Mouse (Mus musculus): ENCODE data around the gene Srrd. TPM values are rescaled to one million over a fixed set of nuclear protein-coding genes. Genes with fewer than 3 reads are reported as not detected.

Gene Srrd
- polyA plus RNA-seq (2015; fragmentation: Nextera tagmentation; extraction: Ambion mirVana): 64.0 and 66.8 TPM in 2 replicates

DNA sequence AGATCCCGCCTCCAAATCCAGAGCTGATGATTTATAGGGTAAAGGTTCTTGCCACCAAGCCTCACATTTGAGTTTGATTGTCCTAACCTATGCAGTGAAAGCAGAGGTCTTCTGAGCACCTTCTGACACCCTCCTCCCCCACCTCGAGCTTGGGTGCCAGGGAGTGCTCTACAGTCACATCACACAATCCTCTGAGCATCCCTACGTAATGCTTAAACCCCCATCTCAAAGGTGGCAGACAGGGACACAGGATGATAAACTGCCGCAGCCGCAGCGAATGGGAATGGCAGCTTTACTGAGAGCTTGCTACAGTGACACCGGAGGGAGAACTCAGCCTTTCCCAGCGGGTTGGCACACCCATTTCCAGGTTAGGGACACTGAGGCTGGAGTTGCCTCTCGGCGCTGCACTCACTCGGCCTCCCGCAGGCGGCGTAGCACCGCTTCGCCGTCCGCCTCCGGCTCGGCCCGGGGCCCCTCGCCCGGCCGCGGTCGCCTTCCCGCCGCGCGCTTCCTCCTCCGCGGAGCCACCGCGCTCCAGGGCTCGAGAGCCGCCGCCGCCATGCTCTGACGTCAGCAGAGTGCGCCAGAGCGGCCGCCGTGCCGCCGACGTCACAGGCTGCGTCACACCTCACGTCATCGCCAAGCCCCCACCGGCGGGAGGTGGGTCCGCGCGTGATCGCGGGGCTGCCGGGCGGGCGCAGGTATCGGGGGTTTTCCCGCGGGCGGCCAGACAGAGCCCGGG, at the start of gene Srrd, which contains the start of gene Hps4:
Gene Srrd, minus strand, starts transcription at position 578 of the 742 bp plus-strand sequence.
Gene Hps4, plus strand, starts transcription at position 621 of the 742 bp plus-strand sequence.
- H3K9ac ChIP-seq: peak within 1 kb of the TSS; percentile 87
- no peaks in the 10 kb centered on the region for H3K9me3 ChIP-seq
- peaks cover 11% of the 10 kb centered on the region for H3K36me3 ChIP-seq (replicated peaks)
- peak within 1 kb of the TSS; percentile 84 for H3K4me3 ChIP-seq
- no peaks in the 10 kb centered on the region for H3K27me3 ChIP-seq (replicated peaks)
- 2% methylated on average over 53 of the region's 64 CpGs for WGBS
- peak within 1 kb of the TSS; percentile 90 for H3K4me2 ChIP-seq
- H3K27ac ChIP-seq: peak within 1 kb of the TSS; percentile 74
- H3K4me1 ChIP-seq: peaks cover 47% of the 10 kb centered on the region
- peak; percentile 76 for ATAC-seq (replicated peaks)

DNA sequence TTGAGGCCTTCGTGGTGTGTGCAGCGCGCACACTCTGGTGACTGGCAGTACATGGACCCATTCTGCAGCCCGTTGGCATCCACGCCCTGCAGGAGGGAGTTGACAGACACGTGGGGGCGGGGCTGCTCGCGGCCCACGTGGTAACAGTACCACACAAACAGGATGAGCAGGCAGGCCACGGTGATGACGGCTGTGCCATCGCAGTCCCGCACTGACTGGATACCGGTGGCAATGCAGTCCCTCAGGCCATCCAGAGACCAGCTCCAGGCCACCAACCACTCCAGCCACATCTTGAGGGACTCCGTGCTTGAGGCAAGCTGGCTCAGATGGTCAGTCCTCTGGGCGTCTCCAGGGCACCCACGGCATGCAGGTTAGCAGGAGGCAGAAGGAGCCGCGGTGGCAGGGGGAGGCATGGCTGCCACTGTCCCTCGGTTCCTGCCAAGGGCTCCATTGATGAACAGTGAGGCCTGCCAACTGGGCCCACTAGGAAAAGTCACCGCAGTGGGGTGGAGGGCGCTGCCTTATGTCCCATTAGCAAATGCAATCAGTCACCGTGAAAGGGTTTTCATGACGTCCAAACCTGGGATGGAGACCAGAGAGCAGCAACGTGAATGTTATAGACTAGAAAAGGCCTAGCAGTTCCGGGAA, 49.0 kb upstream of the Srrd start:
- ATAC-seq (replicated peaks): no peak
- no peak overlapping the region for H3K9ac ChIP-seq
- no peak overlapping the region for H3K27ac ChIP-seq
- peaks cover 8% of the 10 kb centered on the region; the same call in 1 of the 2 replicates for H3K36me3 ChIP-seq (replicated peaks)
- H3K27me3 ChIP-seq (replicated peaks): 0 out of 2 replicates have a peak, but pooled peaks cover under 1% of the 10 kb centered on the region
- H3K4me1 ChIP-seq: peaks cover 61% of the 10 kb centered on the region
- WGBS: 69% methylated on average over 27 of the region's 27 CpGs
- peak overlapping the region; percentile 4; the same call in 1 of the 2 replicates for H3K4me2 ChIP-seq
- no peak overlapping the region for H3K4me3 ChIP-seq
- no peaks in the 10 kb centered on the region for H3K9me3 ChIP-seq

DNA sequence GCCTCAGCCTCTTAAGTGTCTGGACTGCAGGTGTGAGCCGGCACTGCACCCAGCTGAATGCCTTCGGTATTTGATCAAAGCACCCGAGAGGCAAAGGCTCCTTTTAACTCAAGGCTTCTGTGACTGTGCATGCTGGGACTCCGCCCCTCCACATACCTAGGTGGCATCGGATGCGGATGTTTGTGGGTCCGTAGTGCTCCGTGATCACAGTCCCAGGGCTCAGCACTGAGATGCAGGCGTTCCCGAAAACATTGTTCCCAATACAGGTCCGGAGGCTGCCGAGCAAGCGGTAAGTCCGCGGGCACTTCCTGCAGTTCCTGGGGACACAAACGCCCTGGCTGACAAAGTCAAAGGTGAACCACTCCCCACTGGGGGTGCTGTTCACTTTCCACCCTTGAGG, 48.2 kb upstream of the Srrd start:
- Histone ChIP-seq H3K4me2 (peak overlapping the region; percentile 21; the same call in 1 of the 2 replicates), H3K9ac (no peak overlapping the region), H3K27me3 (replicated peaks) (no peaks in the 10 kb centered on the region), H3K4me1 (peaks cover 61% of the 10 kb centered on the region), H3K36me3 (replicated peaks) (peaks cover 13% of the 10 kb centered on the region; the same call in 1 of the 2 replicates), H3K9me3 (no peaks in the 10 kb centered on the region), H3K4me3 (no peak overlapping the region), H3K27ac (no peak overlapping the region)
- WGBS: 65% methylated on average over 16 of the region's 16 CpGs
- no peak for ATAC-seq (replicated peaks)

DNA sequence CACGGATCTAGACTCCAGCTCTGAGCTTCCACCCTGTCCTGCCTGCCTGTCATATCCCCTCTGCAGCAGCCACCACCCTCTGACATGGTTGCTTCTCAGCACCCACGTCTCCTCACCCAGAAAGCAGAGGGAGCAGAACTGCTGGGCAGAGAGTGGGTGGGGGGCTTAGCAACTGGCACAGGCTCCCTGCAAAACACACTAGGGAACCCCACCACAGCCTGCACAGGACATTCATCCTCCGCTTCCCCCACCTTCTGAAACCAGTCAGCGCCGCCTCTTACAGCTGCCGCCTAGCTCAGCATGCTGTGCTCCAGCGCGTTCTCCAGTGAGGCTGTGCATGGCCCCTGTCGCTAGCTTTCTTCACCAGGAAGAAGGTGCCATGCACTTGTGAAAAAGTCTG, 46.5 kb upstream of the Srrd start:
- Histone ChIP-seq H3K9me3 (no peaks in the 10 kb centered on the region), H3K27ac (no peak overlapping the region), H3K36me3 (replicated peaks) (peaks cover 30% of the 10 kb centered on the region), H3K4me3 (no peak overlapping the region), H3K4me2 (peak overlapping the region; percentile 28), H3K4me1 (peaks cover 56% of the 10 kb centered on the region), H3K9ac (no peak overlapping the region), H3K27me3 (replicated peaks) (no peaks in the 10 kb centered on the region)
- WGBS: 78% methylated on average over 9 of the region's 9 CpGs
- no peak for ATAC-seq (replicated peaks)

DNA sequence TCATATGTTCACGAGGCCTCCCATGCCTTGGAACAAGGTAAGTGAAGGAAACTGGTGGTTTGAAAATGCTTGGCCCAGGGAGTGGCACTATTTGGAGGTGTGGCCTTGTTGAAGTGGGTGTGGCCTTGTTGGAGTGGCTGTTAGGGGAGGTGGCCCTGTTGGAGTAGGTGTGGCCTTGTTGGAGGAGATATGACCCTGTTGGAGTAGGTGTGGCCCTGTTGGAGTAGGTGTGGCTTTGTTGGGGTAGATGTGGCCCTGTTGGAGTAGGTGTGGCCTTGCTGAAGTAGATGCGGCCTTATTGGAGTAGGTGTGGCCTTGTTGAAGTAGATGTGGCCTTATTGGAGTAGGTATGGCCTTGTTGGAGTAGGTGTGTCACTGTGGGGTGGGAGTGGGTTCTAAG, 43.1 kb upstream of the Srrd start:
- Histone ChIP-seq H3K4me1 (peaks cover 44% of the 10 kb centered on the region), H3K9me3 (no peaks in the 10 kb centered on the region), H3K36me3 (replicated peaks) (peaks cover 28% of the 10 kb centered on the region), H3K27ac (no peak overlapping the region), H3K9ac (no peak overlapping the region), H3K27me3 (replicated peaks) (no peaks in the 10 kb centered on the region), H3K4me2 (no peak overlapping the region), H3K4me3 (no peak overlapping the region)
- ATAC-seq (replicated peaks): no peak
- WGBS: 80% methylated on average over 2 of the region's 2 CpGs

DNA sequence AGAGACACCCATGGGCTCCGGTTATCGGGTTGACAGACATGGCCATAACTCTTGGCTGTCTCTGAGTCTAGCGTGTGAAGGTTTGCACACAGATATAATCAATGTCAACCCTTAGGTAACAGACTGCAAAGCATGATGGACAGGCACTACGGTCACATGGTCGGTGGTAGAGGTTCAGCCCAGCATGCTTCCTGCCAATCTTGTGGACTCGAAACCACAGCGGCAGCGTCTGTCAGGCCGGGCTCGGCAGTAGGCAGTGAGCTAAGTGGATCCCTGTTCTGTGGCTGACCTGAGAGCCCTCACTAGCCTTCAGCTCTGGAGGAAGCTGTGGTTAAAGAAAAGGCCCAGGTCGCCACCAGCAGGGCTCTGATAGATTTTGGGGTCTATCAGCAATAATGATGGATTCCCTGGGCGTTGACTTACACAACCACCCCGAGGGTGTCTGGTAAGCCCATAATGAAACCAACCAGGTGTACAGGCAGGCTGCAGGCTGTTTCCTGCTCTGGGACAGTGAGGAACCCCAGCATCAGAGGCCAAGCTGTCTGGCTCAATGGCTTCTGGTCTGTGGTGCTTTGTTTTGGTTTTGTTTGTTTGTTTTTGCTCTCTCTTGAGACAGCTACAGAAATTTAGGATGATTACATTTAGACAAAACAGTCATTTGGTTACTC, 42.1 kb upstream of the Srrd start:
- H3K27me3 ChIP-seq (replicated peaks): no peaks in the 10 kb centered on the region
- WGBS: 92% methylated on average over 13 of the region's 13 CpGs
- no peak overlapping the region for H3K27ac ChIP-seq
- H3K4me3 ChIP-seq: no peak overlapping the region
- H3K4me1 ChIP-seq: peaks cover 35% of the 10 kb centered on the region
- no peak for ATAC-seq (replicated peaks)
- peaks cover 28% of the 10 kb centered on the region for H3K36me3 ChIP-seq (replicated peaks)
- H3K9me3 ChIP-seq: no peaks in the 10 kb centered on the region
- H3K9ac ChIP-seq: no peak overlapping the region
- no peak overlapping the region for H3K4me2 ChIP-seq

DNA sequence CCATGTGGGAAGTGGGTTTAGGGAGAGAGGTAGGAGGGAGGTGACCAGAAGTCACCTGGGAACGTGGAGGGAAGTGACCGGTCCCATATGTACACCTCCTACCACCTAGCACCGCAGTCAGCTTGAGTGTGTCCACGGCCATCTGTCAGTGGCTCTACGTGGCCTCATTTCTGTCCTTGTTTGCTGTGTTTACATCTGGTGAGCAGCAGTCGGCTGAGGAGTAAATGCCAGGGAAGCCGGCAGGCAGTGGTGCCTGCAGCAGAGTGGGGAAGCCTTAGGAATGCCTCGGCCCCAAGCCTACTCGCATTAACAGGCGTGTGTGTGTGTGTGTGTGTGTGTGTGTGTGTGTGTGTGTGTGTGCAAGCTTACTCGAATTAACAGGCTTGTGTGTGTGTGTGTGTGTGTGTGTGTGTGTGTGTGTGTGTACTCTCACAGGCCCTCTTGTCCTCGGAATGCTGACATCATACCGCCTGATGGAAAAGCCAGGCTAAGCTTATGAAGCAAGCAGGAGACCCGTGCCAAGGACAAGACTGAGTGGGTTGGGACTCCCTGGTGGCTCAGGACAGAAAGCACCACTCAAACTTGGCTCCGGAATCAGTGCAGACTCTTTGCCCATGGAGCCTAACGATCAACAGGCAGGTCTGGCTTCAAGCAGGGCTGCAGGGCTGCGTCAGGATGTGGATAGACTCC, 39.9 kb upstream of the Srrd start:
- 0 out of 2 replicates have a peak, but pooled peaks have one; percentile 8 for ATAC-seq (replicated peaks)
- no peaks in the 10 kb centered on the region for H3K27me3 ChIP-seq (replicated peaks)
- H3K9ac ChIP-seq: no peak overlapping the region
- peak overlapping the region; percentile 70 for H3K27ac ChIP-seq
- peaks cover 34% of the 10 kb centered on the region for H3K36me3 ChIP-seq (replicated peaks)
- no peaks in the 10 kb centered on the region for H3K9me3 ChIP-seq
- H3K4me2 ChIP-seq: no peak overlapping the region
- 58% methylated on average over 17 of the region's 17 CpGs for WGBS
- no peak overlapping the region for H3K4me3 ChIP-seq
- H3K4me1 ChIP-seq: peaks cover 19% of the 10 kb centered on the region

DNA sequence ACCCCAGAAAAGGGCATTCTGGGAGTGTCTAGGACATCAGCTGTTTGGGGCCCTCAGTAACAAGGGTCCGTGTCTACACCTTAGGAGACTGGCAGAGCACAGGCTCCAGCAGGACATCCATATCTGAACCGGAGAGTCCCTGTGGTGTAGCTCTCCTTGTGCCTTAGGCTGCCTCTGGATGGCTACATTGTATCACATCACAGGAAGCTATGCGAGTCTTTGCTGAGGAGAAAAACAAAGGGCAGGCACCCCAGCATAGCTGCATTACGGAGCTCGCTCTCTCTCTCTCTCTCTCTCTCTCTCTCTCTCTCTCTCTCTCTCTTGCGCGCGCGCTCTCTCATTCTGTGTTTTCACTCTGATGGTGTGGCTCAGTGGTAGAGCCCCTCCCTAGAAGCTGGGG, 39.2 kb upstream of the Srrd start:
- H3K9me3 ChIP-seq: no peaks in the 10 kb centered on the region
- H3K9ac ChIP-seq: no peak overlapping the region
- peak overlapping the region; percentile 70 for H3K27ac ChIP-seq
- peaks cover 34% of the 10 kb centered on the region for H3K36me3 ChIP-seq (replicated peaks)
- no peak overlapping the region for H3K4me2 ChIP-seq
- WGBS: 49% methylated on average over 9 of the region's 9 CpGs
- H3K4me3 ChIP-seq: no peak overlapping the region
- H3K4me1 ChIP-seq: peaks cover 19% of the 10 kb centered on the region
- 0 out of 2 replicates have a peak, but pooled peaks have one; percentile 41 for ATAC-seq (replicated peaks)
- H3K27me3 ChIP-seq (replicated peaks): no peaks in the 10 kb centered on the region

DNA sequence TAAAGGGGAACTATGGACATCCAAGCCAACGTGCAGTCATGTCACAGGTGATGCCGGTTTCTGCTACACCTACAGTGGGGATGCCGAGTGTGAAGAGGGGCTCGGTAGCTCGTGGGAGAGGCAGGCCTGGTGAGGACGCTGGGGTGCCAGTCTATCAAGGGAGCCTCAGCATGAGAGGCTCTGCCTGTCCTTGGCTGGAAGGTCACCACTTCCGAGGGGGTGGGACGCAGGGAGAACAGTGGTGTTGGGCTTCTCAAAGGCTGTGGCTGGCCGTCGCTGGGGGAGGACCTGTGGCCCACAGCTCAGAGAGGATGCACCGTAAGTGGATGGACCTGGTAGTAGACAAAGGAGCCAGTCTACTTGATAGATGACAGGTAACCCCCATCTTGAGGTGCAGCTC, 38.3 kb upstream of the Srrd start:
- H3K27me3 ChIP-seq (replicated peaks): no peaks in the 10 kb centered on the region
- H3K4me1 ChIP-seq: peaks cover 19% of the 10 kb centered on the region
- WGBS: 79% methylated on average over 11 of the region's 11 CpGs
- H3K27ac ChIP-seq: no peak overlapping the region
- no peak overlapping the region for H3K4me3 ChIP-seq
- H3K4me2 ChIP-seq: no peak overlapping the region
- no peak overlapping the region for H3K9ac ChIP-seq
- peaks cover 34% of the 10 kb centered on the region for H3K36me3 ChIP-seq (replicated peaks)
- ATAC-seq (replicated peaks): no peak
- H3K9me3 ChIP-seq: no peaks in the 10 kb centered on the region

DNA sequence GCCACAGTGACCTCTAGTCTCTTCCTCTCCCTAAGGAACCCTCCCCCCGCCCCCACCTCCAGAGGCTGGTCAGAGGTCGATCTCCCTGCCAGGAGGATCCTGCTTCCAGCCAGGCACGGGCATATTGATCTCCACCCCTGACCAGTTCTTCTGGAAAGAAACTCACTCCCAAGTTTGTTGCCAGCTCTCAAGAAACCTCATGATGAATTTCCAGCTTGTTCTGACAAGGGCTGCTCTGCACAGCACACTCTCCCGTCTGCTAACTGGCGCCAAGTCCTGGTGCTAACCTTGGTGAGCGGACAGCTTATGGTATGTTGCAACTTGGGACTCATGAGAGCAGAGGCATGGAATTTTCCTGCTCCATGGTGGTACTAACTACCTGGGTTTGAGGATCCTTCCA, 35.9 kb upstream of the Srrd start:
- WGBS: 84% methylated on average over 6 of the region's 6 CpGs
- ATAC-seq (replicated peaks): no peak
- no peak overlapping the region for H3K9ac ChIP-seq

DNA sequence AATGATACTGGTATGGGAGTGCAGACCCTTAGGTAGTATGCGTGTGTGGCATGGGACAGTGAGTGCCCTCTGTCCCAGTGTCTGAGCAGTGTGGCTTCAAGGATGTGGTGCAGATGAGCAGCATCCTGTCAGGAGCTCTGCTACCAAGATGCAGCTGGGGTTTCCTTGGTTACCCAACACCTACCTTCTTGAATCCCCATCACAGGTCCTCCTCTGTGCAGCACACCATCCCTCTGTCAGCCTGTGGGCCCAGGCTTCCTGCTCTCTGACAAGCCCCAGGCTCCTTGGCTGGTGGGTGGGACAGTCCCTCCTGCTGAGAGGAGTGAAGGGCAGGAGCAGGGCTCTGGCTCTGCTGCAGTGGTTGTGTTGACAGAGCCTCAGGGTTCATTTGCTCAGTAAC, 34.5 kb upstream of the Srrd start:
- Histone ChIP-seq H3K9ac (no peak overlapping the region), H3K4me1 (peaks cover 17% of the 10 kb centered on the region), H3K27ac (no peak overlapping the region), H3K27me3 (replicated peaks) (no peaks in the 10 kb centered on the region), H3K9me3 (no peaks in the 10 kb centered on the region), H3K36me3 (replicated peaks) (peaks cover 23% of the 10 kb centered on the region; the same call in 1 of the 2 replicates), H3K4me2 (no peak overlapping the region), H3K4me3 (no peak overlapping the region)
- ATAC-seq (replicated peaks): no peak
- 96% methylated on average over 1 of the region's 1 CpGs for WGBS

More for the DNA sequence above, 35.9 kb upstream of the Srrd start:
- Histone ChIP-seq H3K4me3 (no peak overlapping the region), H3K27me3 (replicated peaks) (no peaks in the 10 kb centered on the region), H3K36me3 (replicated peaks) (peaks cover 23% of the 10 kb centered on the region; the same call in 1 of the 2 replicates), H3K4me2 (no peak overlapping the region), H3K4me1 (peaks cover 19% of the 10 kb centered on the region), H3K27ac (no peak overlapping the region), H3K9me3 (no peaks in the 10 kb centered on the region)

DNA sequence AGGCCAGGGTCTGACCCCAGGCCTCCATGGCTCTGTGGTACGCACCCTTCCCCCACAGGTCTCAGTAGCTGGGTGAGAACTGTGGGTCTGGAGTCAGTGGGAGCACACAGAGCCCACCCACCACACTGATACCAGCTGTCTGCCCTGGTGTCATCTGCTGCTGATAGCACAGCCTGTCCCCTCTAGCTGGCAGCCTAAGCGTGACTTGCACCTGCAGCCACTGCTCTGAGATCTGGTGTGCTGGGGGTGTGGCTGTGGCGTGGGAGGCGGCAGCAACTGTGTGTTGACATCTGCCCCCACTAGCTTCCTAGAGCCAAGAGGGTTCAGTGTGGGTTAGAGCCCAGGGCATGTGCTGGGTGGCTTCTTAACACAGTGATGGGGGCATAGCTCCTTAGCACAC, 33.3 kb upstream of the Srrd start:
- no peaks in the 10 kb centered on the region for H3K9me3 ChIP-seq
- 89% methylated on average over 4 of the region's 4 CpGs for WGBS
- no peak overlapping the region for H3K4me2 ChIP-seq
- no peak overlapping the region for H3K27ac ChIP-seq
- no peak overlapping the region for H3K4me3 ChIP-seq
- H3K9ac ChIP-seq: no peak overlapping the region
- H3K36me3 ChIP-seq (replicated peaks): peaks cover 23% of the 10 kb centered on the region; the same call in 1 of the 2 replicates
- no peak for ATAC-seq (replicated peaks)
- peaks cover 23% of the 10 kb centered on the region for H3K4me1 ChIP-seq
- H3K27me3 ChIP-seq (replicated peaks): no peaks in the 10 kb centered on the region
